Mouse (Mus musculus) CH12.LX (cell line): ENCODE data around the gene Prokr2. TPM values are rescaled to one million over a fixed set of nuclear protein-coding genes. Genes with fewer than 3 reads are reported as not detected.
"Not testable (repeated sequence)": the region's sequence is repeated elsewhere in the genome, so short reads cannot be mapped to it uniquely, and the experiment has no call there.

Experiments
- DNase-seq: peaks from one replicate; pipeline ENCODE4 v3.0.0-alpha.2; 2013; ENCODE audit errors: extremely low read depth
- H3K27ac ChIP-seq: 2 replicates; pipeline ENCODE4 v1.5.1; 2012; ENCODE audit warnings: low read depth, mild to moderate bottlenecking, control low read depth, moderate library complexity; ENCODE audit not compliant: insufficient read depth
- H3K27me3 ChIP-seq: replicated peaks from 2 replicates; pipeline ENCODE3; 2012; ENCODE audit warnings: inconsistent platforms
- H3K36me3 ChIP-seq, 2 experiments: replicated peaks in 1 of 2; 2 replicates each; pipeline versions ENCODE3 to v1.6.1; 2012; ENCODE audit warnings: inconsistent platforms in 1 of 2, low read length in 1 of 2, mild to moderate bottlenecking in 1 of 2, mixed read lengths in 1 of 2, moderate library complexity in 1 of 2; ENCODE audit not compliant: control insufficient read depth in 1 of 2, insufficient read depth in 1 of 2
- H3K4me1 ChIP-seq, 2 experiments: 2 replicates each; pipeline ENCODE4 v1.6.1; 2012; ENCODE audit warnings: inconsistent platforms in 1 of 2, moderate library complexity in 1 of 2; ENCODE audit not compliant: insufficient read depth in 2 of 2, control insufficient read depth in 1 of 2
- H3K4me2 ChIP-seq: 2 replicates; pipeline ENCODE4 v1.6.1; 2012; ENCODE audit warnings: low read depth, mild to moderate bottlenecking, control low read depth; ENCODE audit not compliant: poor library complexity, insufficient read depth, severe bottlenecking
- H3K4me3 ChIP-seq, 3 experiments: fragments of 150-350 bp in 1 of 3; sonication (generic) in 1 of 3; replicated peaks in 1 of 3; 2 replicates each; pipeline versions ENCODE3 to v1.5.1; 2011 to 2012; ENCODE audit warnings: low read depth in 2 of 3, low read length in 2 of 3, mild to moderate bottlenecking in 2 of 3, moderate library complexity in 2 of 3, control low read depth in 1 of 3, improper control_type of control experiment in 1 of 3, inconsistent platforms in 1 of 3, mixed read lengths in 1 of 3; ENCODE audit not compliant: poor library complexity in 1 of 3
- H3K79me2 ChIP-seq: replicated peaks from 2 replicates; pipeline ENCODE4 v1.6.1; 2012; ENCODE audit warnings: mild to moderate bottlenecking, moderate library complexity; ENCODE audit not compliant: control insufficient read depth, poor library complexity, insufficient read depth, severe bottlenecking; ENCODE audit errors: extremely low read depth
- H3K9ac ChIP-seq: 2 replicates; pipeline ENCODE4 v1.6.1; 2012; ENCODE audit warnings: low read depth, mild to moderate bottlenecking, control low read depth, moderate library complexity; ENCODE audit not compliant: insufficient read depth
- H3K9me3 ChIP-seq: replicated peaks from 2 replicates; pipeline ENCODE3; 2012; ENCODE audit warnings: low read length, inconsistent platforms, mixed read lengths
- CHD1 ChIP-seq: IDR thresholded peaks from 2 replicates; pipeline ENCODE4 v1.6.1; 2012; ENCODE audit warnings: low read depth, low read length, improper control_type of control experiment, inconsistent platforms
- CHD2 ChIP-seq: IDR thresholded peaks from 2 replicates; pipeline ENCODE4 v1.6.1; 2011; ENCODE audit warnings: low read length, improper control_type of control experiment
- CTCF ChIP-seq, 2 experiments: IDR thresholded peaks in 1 of 2; conservative IDR thresholded peaks in 1 of 2; 2 replicates each; pipeline ENCODE4 v1.5.1; 2011 to 2012; ENCODE audit warnings: low read depth in 2 of 2, low read length in 2 of 2, improper control_type of control experiment in 1 of 2, inconsistent platforms in 1 of 2, mild to moderate bottlenecking in 1 of 2, moderate library complexity in 1 of 2
- GABPA ChIP-seq: IDR thresholded peaks from 2 replicates; pipeline ENCODE4 v1.6.1; 2012; ENCODE audit warnings: low read depth, low read length, improper control_type of control experiment, inconsistent platforms; ENCODE audit not compliant: insufficient replicate concordance
- HCFC1 ChIP-seq: IDR thresholded peaks from 2 replicates; pipeline ENCODE4 v1.6.1; 2012; ENCODE audit warnings: low read depth, mild to moderate bottlenecking, inconsistent platforms, low read length, improper control_type of control experiment
- IRF4 ChIP-seq: IDR thresholded peaks from 2 replicates; pipeline ENCODE4 v1.6.1; 2014; ENCODE audit warnings: low read depth, mild to moderate bottlenecking, inconsistent platforms, low read length, improper control_type of control experiment
- KAT2A ChIP-seq: IDR thresholded peaks from 2 replicates; pipeline ENCODE4 v1.6.1; 2012; ENCODE audit warnings: low read length, improper control_type of control experiment, inconsistent platforms; ENCODE audit not compliant: insufficient replicate concordance
- MAFK ChIP-seq: IDR thresholded peaks from 2 replicates; pipeline ENCODE4 v1.6.1; 2011; ENCODE audit warnings: low read length, improper control_type of control experiment; ENCODE audit not compliant: insufficient replicate concordance
- MAX ChIP-seq: IDR thresholded peaks from 2 replicates; pipeline ENCODE4 v1.6.1; 2011; ENCODE audit warnings: low read length, improper control_type of control experiment
- MAZ ChIP-seq: IDR thresholded peaks from 2 replicates; pipeline ENCODE4 v1.6.1; 2012; ENCODE audit warnings: low read depth, mild to moderate bottlenecking, inconsistent platforms, low read length, improper control_type of control experiment, moderate library complexity
- MYC ChIP-seq: IDR thresholded peaks from 2 replicates; pipeline ENCODE4 v1.6.1; 2011; ENCODE audit warnings: low read depth, mild to moderate bottlenecking, improper control_type of control experiment, low read length
- NRF1 ChIP-seq: IDR thresholded peaks from 2 replicates; pipeline ENCODE4 v1.6.1; 2014; ENCODE audit warnings: low read depth, mild to moderate bottlenecking, inconsistent platforms, low read length, improper control_type of control experiment, moderate library complexity
- POLR2A ChIP-seq: IDR thresholded peaks from 2 replicates; pipeline ENCODE4 v1.6.1; 2011; ENCODE audit warnings: low read depth, mild to moderate bottlenecking, improper control_type of control experiment, low read length
- POLR2AphosphoS2 ChIP-seq: IDR thresholded peaks from 2 replicates; pipeline ENCODE4 v1.6.1; 2011; ENCODE audit warnings: low read depth, low read length, improper control_type of control experiment
- RCOR1 ChIP-seq: conservative IDR thresholded peaks from 2 replicates; pipeline ENCODE4 v1.6.1; 2012; ENCODE audit warnings: low read depth, mild to moderate bottlenecking, inconsistent platforms, low read length, improper control_type of control experiment
- SIN3A ChIP-seq: IDR thresholded peaks from 2 replicates; pipeline ENCODE4 v1.6.1; 2012; ENCODE audit warnings: low read length, improper control_type of control experiment, inconsistent platforms
- TBP ChIP-seq: conservative IDR thresholded peaks from 2 replicates; pipeline ENCODE4 v1.6.1; 2011; ENCODE audit warnings: low read depth, low read length, improper control_type of control experiment
- USF2 ChIP-seq: conservative IDR thresholded peaks from 2 replicates; pipeline ENCODE4 v1.6.1; 2011; ENCODE audit warnings: low read depth, low read length, improper control_type of control experiment
- ZKSCAN1 ChIP-seq: IDR thresholded peaks from 2 replicates; pipeline ENCODE4 v1.6.1; 2012; ENCODE audit warnings: low read depth, inconsistent platforms, low read length, improper control_type of control experiment, borderline replicate concordance
- ZNF384 ChIP-seq: IDR thresholded peaks from 2 replicates; pipeline ENCODE4 v1.6.1; 2012; ENCODE audit warnings: low read depth, low read length, improper control_type of control experiment, inconsistent platforms
- dilution Hi-C: fragments of 300-500 bp; cut with MboI; formaldehyde crosslinking; loops from 2 replicates; pipeline ENCODE4 v1.14.3; 2020; ENCODE audit warnings: low sequenced_read_pairs; ENCODE audit not compliant: extremely low pct_unique_long_range_greater_than_20kb, extremely low pct_ligation_motif_present
- in situ Hi-C: fragments of 300-500 bp; cut with MboI; formaldehyde crosslinking; loops from 3 replicates; pipeline ENCODE4 v1.14.3; 2019; ENCODE audit warnings: low sequenced_read_pairs, low pct_ligation_motif_present, low pct_unique_long_range_greater_than_20kb, mixed read lengths
- polyA plus RNA-seq: library from polyadenylated mRNA; unstranded; fragments of >175 nt; gene quantifications from 2 replicates; pipeline ENCODE4 v1.2.1, GENCODE M21; 2012; ENCODE audit warnings: low read depth; ENCODE audit not compliant: insufficient read length
- total RNA-seq, 2 experiments: library from RNA; depleted of rRNA; stranded (reverse); fragments of 300-350 nt in 1 of 2; fragments of >200 nt in 1 of 2; gene quantifications; 2 replicates each; pipeline ENCODE4 v1.2.3; 2012 to 2014

Prokr2 gene
- total and polyA plus RNA-seq, 3 experiments, result 0.04 TPM; not detected in 2

GRCm38 (mm10) chr2:132290808-132291207 is 94.4 kb downstream of the Prokr2 start:
- dilution Hi-C loops, result no loop called here
- H3K27me3 ChIP-seq, result no peaks in the 10 kb centered on the region

GRCm38 (mm10) chr2:132289213-132289612 is 96.0 kb downstream of the Prokr2 start:
- DNase-seq, H3K27me3 ChIP-seq, H3K9me3 ChIP-seq, H3K27ac ChIP-seq, H3K4me2 ChIP-seq, H3K4me3 ChIP-seq, dilution Hi-C loops, in situ Hi-C loops, H3K9ac ChIP-seq: not testable (repeated sequence)
- TF ChIP-seq POLR2A, result peak; percentile 23; the same call in 1 of the 2 replicates
- peaks cover 7 to 40% of the 10 kb centered on the region in 2 experiments for H3K36me3 ChIP-seq
- H3K4me1 ChIP-seq, result peaks cover 0 to 59% of the 10 kb centered on the region in 2 experiments; a peak in 2 of 4 replicates
- peaks cover 18% of the 10 kb centered on the region for H3K79me2 ChIP-seq

More at GRCm38 (mm10) chr2:132290808-132291207, 94.4 kb downstream of the Prokr2 start:
- in situ Hi-C loops, result no loop called here
- Histone ChIP-seq H3K4me3 (no peak overlapping the region), H3K9ac (no peak overlapping the region), H3K4me2 (no peak overlapping the region), H3K36me3 (peaks cover 20 to 41% of the 10 kb centered on the region in 2 experiments), H3K9me3 (no peaks in the 10 kb centered on the region), H3K27ac (no peak overlapping the region), H3K79me2 (peaks cover 18% of the 10 kb centered on the region), H3K4me1 (peaks cover 0 to 52% of the 10 kb centered on the region in 2 experiments; a peak in 2 of 4 replicates)
- no peak for DNase-seq
- no peak for TF ChIP-seq MYC
- no peak for TF ChIP-seq CTCF (conservative IDR thresholded peaks at IDR 0.05 in 1 of 2, IDR thresholded peaks at IDR 0.05 in 1 of 2; ENCODE audit: low read depth in 2 of 2, low read length in 2 of 2)
- TF ChIP-seq GABPA, result no peak
- no peak for TF ChIP-seq USF2
- TF ChIP-seq MAZ, result no peak
- TF ChIP-seq MAX, result no peak
- TF ChIP-seq KAT2A, result no peak
- TF ChIP-seq TBP, result no peak
- no peak for TF ChIP-seq CHD1
- no peak for TF ChIP-seq ZNF384
- TF ChIP-seq CHD2, result no peak
- no peak for TF ChIP-seq IRF4
- no peak for TF ChIP-seq RCOR1
- no peak for TF ChIP-seq ZKSCAN1
- no peak for TF ChIP-seq POLR2AphosphoS2
- TF ChIP-seq HCFC1, result no peak
- no peak for TF ChIP-seq NRF1
- no peak for TF ChIP-seq SIN3A
- no peak for TF ChIP-seq MAFK

Other genes with a start within 250 kb of the Prokr2 start
- gene Slc23a2, start 240.3 kb downstream of the Prokr2 start, total RNA-seq (2012; rRNA removed), result 11.8 and 13.4 TPM in 2 replicates
- 10.6 and 11.0 TPM in 2 replicates for gene Slc23a2, start 240.3 kb downstream of the Prokr2 start, total RNA-seq (2014; rRNA removed)
- gene Slc23a2, start 240.3 kb downstream of the Prokr2 start, polyA plus RNA-seq, result 20.3 and 21.7 TPM in 2 replicates
- gene Tmem230, start 137.6 kb downstream of the Prokr2 start, total RNA-seq (2012; rRNA removed), result 20.3 and 27.7 TPM in 2 replicates
- 34.7 and 35.2 TPM in 2 replicates for gene Tmem230, start 137.6 kb downstream of the Prokr2 start, total RNA-seq (2014; rRNA removed)
- 28.9 and 38.2 TPM in 2 replicates for gene Tmem230, start 137.6 kb downstream of the Prokr2 start, polyA plus RNA-seq
- gene Pcna, start 132.1 kb downstream of the Prokr2 start, total RNA-seq (2012; rRNA removed), result 354 and 466 TPM in 2 replicates
- 839 and 915 TPM in 2 replicates for gene Pcna, start 132.1 kb downstream of the Prokr2 start, total RNA-seq (2014; rRNA removed)
- 550 and 554 TPM in 2 replicates for gene Pcna, start 132.1 kb downstream of the Prokr2 start, polyA plus RNA-seq
- 18.7 and 20.3 TPM in 2 replicates for gene Cds2, start 122.3 kb downstream of the Prokr2 start, total RNA-seq (2012; rRNA removed)
- gene Cds2, start 122.3 kb downstream of the Prokr2 start, total RNA-seq (2014; rRNA removed), result 15.9 and 21.2 TPM in 2 replicates
- gene Cds2, start 122.3 kb downstream of the Prokr2 start, polyA plus RNA-seq, result 26.0 and 38.9 TPM in 2 replicates
- 18.3 and 33.5 TPM in 2 replicates for gene Gpcpd1, start 202.3 kb upstream of the Prokr2 start, total RNA-seq (2012; rRNA removed)
- gene Gpcpd1, start 202.3 kb upstream of the Prokr2 start, total RNA-seq (2014; rRNA removed), result 60.5 and 60.8 TPM in 2 replicates
- gene Gpcpd1, start 202.3 kb upstream of the Prokr2 start, polyA plus RNA-seq, result 30.9 and 40.7 TPM in 2 replicates